Mouse (Mus musculus) stomach, embryonic 16.5 days (tissue): Measurements from ENCODE around the gene Exoc6. TPM values are rescaled to one million over a fixed set of nuclear protein-coding genes. Genes with fewer than 3 reads are reported as not detected.
"Not testable (repeated sequence)": the region's sequence is repeated elsewhere in the genome, so short reads cannot be mapped to it uniquely, and the experiment has no call there.

Experiments used
- ATAC-seq: fragments of 200-750 bp; cut with Nextera tagmentation; 2 replicates; pipeline ENCODE4 v1.8.0; 2017; ENCODE audit warnings: moderate number of reproducible peaks, moderate TSS enrichment; ENCODE audit not compliant: insufficient read depth, low FRiP score
- H3K27ac ChIP-seq: fragments of 300-500 bp; sonication (generic); 2 replicates; pipeline ENCODE4 v1.5.1; 2014; ENCODE audit warnings: low read length
- H3K27me3 ChIP-seq: fragments of 300-500 bp; sonication (generic); 2 replicates; pipeline ENCODE4 v1.6.1; 2014; ENCODE audit warnings: low read length, control low read depth, mixed read lengths; ENCODE audit not compliant: control insufficient read depth, insufficient read depth
- H3K36me3 ChIP-seq: fragments of 300-500 bp; sonication (generic); 2 replicates; pipeline ENCODE4 v1.6.1; 2014; ENCODE audit warnings: low read length; ENCODE audit not compliant: control insufficient read depth, insufficient read depth
- H3K4me1 ChIP-seq: fragments of 300-500 bp; sonication (generic); 2 replicates; pipeline ENCODE4 v1.6.1; 2014; ENCODE audit warnings: low read length, control low read depth, mixed read lengths; ENCODE audit not compliant: control insufficient read depth, insufficient read depth
- H3K4me2 ChIP-seq: fragments of 300-500 bp; sonication (generic); 2 replicates; pipeline ENCODE4 v1.6.1; 2014; ENCODE audit warnings: low read depth, low read length, mixed read lengths
- H3K4me3 ChIP-seq: fragments of 300-500 bp; sonication (generic); replicated peaks from 2 replicates; pipeline ENCODE4 v1.5.1; 2014; ENCODE audit warnings: mild to moderate bottlenecking, low read length
- H3K9ac ChIP-seq: fragments of 300-500 bp; sonication (generic); 2 replicates; pipeline ENCODE4 v1.6.1; 2014; ENCODE audit warnings: low read length
- H3K9me3 ChIP-seq: fragments of 300-500 bp; sonication (generic); replicated peaks from 2 replicates; pipeline ENCODE4 v1.6.1; 2016; ENCODE audit warnings: low read length, control low read depth; ENCODE audit not compliant: control insufficient read depth
- WGBS: fragments of 180-500 bp; shearing (Covaris S2); extraction: QIAGEN DNeasy Blood & Tissue Kit; methylation state at CpG from one replicate; pipeline ENCODE4 v1.1.7; 2014; 5-methylcytosine and 5-hydroxymethylcytosine counted together
- polyA plus RNA-seq: library from polyadenylated mRNA; unstranded; fragments of >200 nt; fragmentation: Nextera tagmentation; extraction: Ambion mirVana; gene quantifications from 2 replicates; pipeline ENCODE4 v1.2.1, GENCODE M21; 2015

Gene Exoc6
- polyA plus RNA-seq, 1 experiment from 2014 or later: 14.6 TPM

- Histone ChIP-seq H3K4me3 (no peak overlapping the region), H3K27ac (no peak overlapping the region), H3K9ac (no peak overlapping the region), H3K4me1 (no peaks in the 10 kb centered on the region), H3K36me3 (no peaks in the 10 kb centered on the region), H3K4me2 (no peak overlapping the region), H3K9me3 (no peaks in the 10 kb centered on the region), H3K27me3 (peaks cover 9% of the 10 kb centered on the region)
- WGBS: 61% methylated on average over 4 of the region's 4 CpGs
- ATAC-seq: no peak
Observed at GRCm38 (mm10) chr19:37546776-37547175, 3.4 kb upstream of the Exoc6 start.

GRCm38 (mm10) chr19:37551040-37551566 is 885 bp downstream of the Exoc6 start:
- 21% methylated on average over 8 of the region's 8 CpGs for WGBS
- Histone ChIP-seq H3K36me3 (no peaks in the 10 kb centered on the region), H3K27me3 (peaks cover 9% of the 10 kb centered on the region), H3K4me3 (peak overlapping the region; percentile 67), H3K27ac (no peak overlapping the region), H3K9me3 (no peaks in the 10 kb centered on the region), H3K4me2 (peak overlapping the region; percentile 93), H3K4me1 (no peaks in the 10 kb centered on the region), H3K9ac (peak overlapping the region; percentile 80)
- no peak for ATAC-seq

GRCm38 (mm10) chr19:37553376-37554265 is 3.4 kb downstream of the Exoc6 start:
- Histone ChIP-seq H3K9ac (no peak overlapping the region), H3K9me3 (no peaks in the 10 kb centered on the region), H3K36me3 (no peaks in the 10 kb centered on the region), H3K4me1 (no peaks in the 10 kb centered on the region), H3K27ac (no peak overlapping the region), H3K27me3 (peaks cover 6% of the 10 kb centered on the region), H3K4me3 (no peak overlapping the region), H3K4me2 (no peak overlapping the region)
- 82% methylated on average over 11 of the region's 11 CpGs for WGBS
- no peak for ATAC-seq

- ATAC-seq, H3K9ac ChIP-seq, H3K4me1 ChIP-seq, H3K4me2 ChIP-seq, H3K36me3 ChIP-seq, H3K27ac ChIP-seq, H3K9me3 ChIP-seq, H3K27me3 ChIP-seq, H3K4me3 ChIP-seq: not testable (repeated sequence)
- WGBS: 81% methylated on average over 5 of the region's 5 CpGs
Observed at GRCm38 (mm10) chr19:37554266-37554650, 4.0 kb downstream of the Exoc6 start.

- Histone ChIP-seq H3K9me3 (no peaks in the 10 kb centered on the region), H3K4me2 (no peak overlapping the region), H3K27me3 (no peaks in the 10 kb centered on the region), H3K9ac (no peak overlapping the region), H3K4me3 (no peak overlapping the region), H3K36me3 (no peaks in the 10 kb centered on the region), H3K27ac (no peak overlapping the region), H3K4me1 (peaks cover 12% of the 10 kb centered on the region)
- no peak for ATAC-seq
- WGBS: 88% methylated on average over 6 of the region's 6 CpGs
Observed at GRCm38 (mm10) chr19:37555863-37556566, 5.8 kb downstream of the Exoc6 start.

- H3K27ac ChIP-seq: no peak overlapping the region
- WGBS: 72% methylated on average over 3 of the region's 3 CpGs
- no peaks in the 10 kb centered on the region for H3K36me3 ChIP-seq
- H3K9me3 ChIP-seq: no peaks in the 10 kb centered on the region
- peaks cover 12% of the 10 kb centered on the region for H3K4me1 ChIP-seq
- H3K9ac ChIP-seq: no peak overlapping the region
- no peak for ATAC-seq
- no peaks in the 10 kb centered on the region for H3K27me3 ChIP-seq
- no peak overlapping the region for H3K4me3 ChIP-seq
- H3K4me2 ChIP-seq: no peak overlapping the region
Observed at GRCm38 (mm10) chr19:37557898-37558297, 7.7 kb downstream of the Exoc6 start.

GRCm38 (mm10) chr19:37559286-37560079 is 9.3 kb downstream of the Exoc6 start:
- no peak for ATAC-seq
- 25% methylated on average over 9 of the region's 9 CpGs for WGBS
- H3K9ac ChIP-seq: 0 out of 2 replicates have a peak overlapping the region, but pooled peaks have one; percentile 46

GRCm38 (mm10) chr19:37560080-37560427 is 9.8 kb downstream of the Exoc6 start:
- Histone ChIP-seq H3K4me2 (peak overlapping the region; percentile 20; the same call in 1 of the 2 replicates), H3K9me3 (no peaks in the 10 kb centered on the region), H3K4me1 (peaks cover 12% of the 10 kb centered on the region), H3K27ac (peak overlapping the region; percentile 58; the same call in 1 of the 2 replicates), H3K9ac (0 out of 2 replicates have a peak overlapping the region, but pooled peaks have one; percentile 46), H3K27me3 (no peaks in the 10 kb centered on the region), H3K36me3 (no peaks in the 10 kb centered on the region), H3K4me3 (no peak overlapping the region)
- peak; percentile 43; the same call in 1 of the 2 replicates for ATAC-seq
- WGBS: 16% methylated on average over 6 of the region's 6 CpGs

More at GRCm38 (mm10) chr19:37559286-37560079, 9.3 kb downstream of the Exoc6 start:
- H3K27ac ChIP-seq: peak overlapping the region; percentile 58; the same call in 1 of the 2 replicates
- no peaks in the 10 kb centered on the region for H3K9me3 ChIP-seq
- H3K4me3 ChIP-seq: no peak overlapping the region
- peak overlapping the region; percentile 20; the same call in 1 of the 2 replicates for H3K4me2 ChIP-seq
- H3K27me3 ChIP-seq: no peaks in the 10 kb centered on the region
- peaks cover 12% of the 10 kb centered on the region for H3K4me1 ChIP-seq
- no peaks in the 10 kb centered on the region for H3K36me3 ChIP-seq
